Mouse (Mus musculus): ENCODE measurements around the gene Tmc3. TPM values are rescaled to one million over a fixed set of nuclear protein-coding genes. Genes with fewer than 3 reads are reported as not detected.

Gene Tmc3
- polyA plus RNA-seq, 1 experiment from 2014 or later = 0.64 TPM

DNA sequence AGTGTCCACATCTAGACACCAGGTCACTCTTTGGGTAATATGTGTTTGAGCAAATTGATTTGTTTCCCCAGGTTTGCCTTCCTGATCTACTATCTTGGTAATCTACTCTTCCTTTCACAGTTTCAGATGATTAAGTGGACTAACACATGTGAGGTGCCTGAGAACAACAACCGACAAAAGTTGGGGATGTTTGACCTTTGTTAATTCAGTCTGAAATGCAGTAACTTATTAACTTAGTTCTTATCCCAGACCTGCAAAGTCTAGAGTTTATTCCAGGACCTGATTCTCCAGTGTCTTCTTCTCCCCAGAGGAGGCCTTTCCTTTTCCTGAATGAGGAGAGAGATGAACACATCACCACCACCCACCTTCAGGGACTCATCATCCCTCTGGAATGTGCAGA lies 27.2 kb downstream of the Tmc3 start:
- Histone ChIP-seq H3K36me3 (ENCODE audit: control insufficient read depth, insufficient read depth, low read length) (no peaks in the 10 kb centered on the region), H3K9ac (ENCODE audit: low read length) (no peak overlapping the region), H3K4me1 (ENCODE audit: control insufficient read depth, insufficient read depth, low read length) (no peaks in the 10 kb centered on the region), H3K27me3 (ENCODE audit: control insufficient read depth, insufficient read depth, low read length) (no peaks in the 10 kb centered on the region), H3K4me3 (ENCODE audit: low read depth, low read length) (no peak overlapping the region), H3K27ac (ENCODE audit: low read depth, low read length) (no peak overlapping the region), H3K4me2 (ENCODE audit: low read depth) (no peak overlapping the region), H3K9me3 (ENCODE audit: control insufficient read depth, low read length) (no peaks in the 10 kb centered on the region)
- 97% methylated on average over 1 of the region's 1 CpGs for WGBS
- no peak for DNase-seq (ENCODE audit: low spot score)
- no peak for ATAC-seq (ENCODE audit: insufficient read depth, low FRiP score, low TSS enrichment)

DNA sequence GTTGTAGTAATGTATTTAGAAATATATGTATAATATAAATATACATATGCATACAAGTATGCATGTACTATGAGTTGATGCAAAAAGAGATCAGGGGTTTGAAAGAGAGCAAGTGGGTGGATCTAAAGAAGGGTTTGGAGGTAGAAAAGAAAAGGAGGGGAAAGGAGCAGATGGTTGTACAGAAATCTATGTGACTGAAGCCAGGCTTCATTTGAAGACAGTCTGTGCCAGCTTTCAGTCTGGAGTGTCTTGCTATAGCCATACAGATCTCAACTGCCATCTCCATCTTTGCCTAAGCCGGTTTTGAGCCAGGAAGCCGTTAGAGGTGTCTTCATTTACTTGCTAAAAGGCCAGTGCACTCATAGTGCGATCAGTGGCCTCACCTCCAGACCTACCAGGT lies 30.5 kb downstream of the Tmc3 start:
- H3K4me1 ChIP-seq (ENCODE audit: control insufficient read depth, insufficient read depth, low read length) = no peaks in the 10 kb centered on the region
- DNase-seq (ENCODE audit: low spot score) (no peak), ATAC-seq (ENCODE audit: insufficient read depth, low FRiP score, low TSS enrichment) (no peak)
- WGBS = 89% methylated on average over 3 of the region's 3 CpGs
- H3K36me3 ChIP-seq (ENCODE audit: control insufficient read depth, insufficient read depth, low read length) = no peaks in the 10 kb centered on the region
- no peaks in the 10 kb centered on the region for H3K27me3 ChIP-seq (ENCODE audit: control insufficient read depth, insufficient read depth, low read length)
- no peak overlapping the region for H3K4me3 ChIP-seq (ENCODE audit: low read depth, low read length)
- no peak overlapping the region for H3K9ac ChIP-seq (ENCODE audit: low read length)
- no peak overlapping the region for H3K4me2 ChIP-seq (ENCODE audit: low read depth)
- no peaks in the 10 kb centered on the region for H3K9me3 ChIP-seq (ENCODE audit: control insufficient read depth, low read length)
- H3K27ac ChIP-seq (ENCODE audit: low read depth, low read length) = no peak overlapping the region

DNA sequence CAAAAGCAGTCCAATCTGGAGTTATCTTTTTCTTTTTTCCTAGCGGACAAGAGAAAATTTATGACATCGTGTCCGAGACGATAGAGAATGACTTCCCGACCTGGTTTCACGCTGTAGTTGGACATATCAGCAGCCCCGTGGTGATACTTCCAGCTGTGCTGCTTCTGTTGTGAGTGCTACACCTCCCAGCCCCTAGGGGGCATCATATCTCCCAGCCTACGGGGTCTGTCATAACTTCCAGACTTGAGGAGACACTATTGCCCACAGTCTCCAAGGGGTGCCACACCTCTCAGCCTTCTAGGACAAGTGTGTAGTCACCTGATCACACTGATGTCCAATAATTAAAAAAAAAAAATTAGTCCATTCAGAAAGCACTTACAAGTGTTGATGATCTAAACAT lies 31.1 kb downstream of the Tmc3 start:
- Histone ChIP-seq H3K27me3 (ENCODE audit: control insufficient read depth, insufficient read depth, low read length) (no peaks in the 10 kb centered on the region), H3K27ac (ENCODE audit: low read depth, low read length) (no peak overlapping the region), H3K4me1 (ENCODE audit: control insufficient read depth, insufficient read depth, low read length) (no peaks in the 10 kb centered on the region), H3K4me3 (ENCODE audit: low read depth, low read length) (no peak overlapping the region), H3K9me3 (ENCODE audit: control insufficient read depth, low read length) (no peaks in the 10 kb centered on the region), H3K4me2 (ENCODE audit: low read depth) (no peak overlapping the region), H3K36me3 (ENCODE audit: control insufficient read depth, insufficient read depth, low read length) (no peaks in the 10 kb centered on the region), H3K9ac (ENCODE audit: low read length) (no peak overlapping the region)
- DNase-seq (ENCODE audit: low spot score) (no peak), ATAC-seq (ENCODE audit: insufficient read depth, low FRiP score, low TSS enrichment) (no peak)
- WGBS = 88% methylated on average over 8 of the region's 8 CpGs

DNA sequence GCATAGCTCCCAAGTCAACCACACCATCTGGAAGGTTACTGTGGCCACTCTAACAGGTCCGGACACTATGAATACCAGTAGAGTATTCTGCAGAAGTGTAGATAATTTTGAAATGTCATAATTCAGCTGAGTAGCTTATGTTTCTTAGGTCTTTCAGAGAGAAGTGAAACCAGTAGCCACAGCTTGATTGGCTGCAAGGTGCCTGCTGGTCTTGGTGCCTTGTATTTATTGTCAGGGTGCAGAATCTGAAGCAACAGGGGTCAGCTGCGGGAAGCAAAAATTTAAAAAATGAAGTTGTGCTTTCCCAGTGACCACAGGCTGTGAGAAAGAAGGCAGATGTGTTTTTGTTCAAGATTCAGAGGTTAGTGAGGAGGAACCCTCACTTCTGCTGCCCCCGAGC lies 31.5 kb downstream of the Tmc3 start:
- no peaks in the 10 kb centered on the region for H3K9me3 ChIP-seq (ENCODE audit: control insufficient read depth, low read length)
- no peak for ATAC-seq (ENCODE audit: insufficient read depth, low FRiP score, low TSS enrichment)
- no peak overlapping the region for H3K4me3 ChIP-seq (ENCODE audit: low read depth, low read length)
- H3K27me3 ChIP-seq (ENCODE audit: control insufficient read depth, insufficient read depth, low read length) = no peaks in the 10 kb centered on the region
- DNase-seq (ENCODE audit: low spot score) = no peak
- 93% methylated on average over 3 of the region's 3 CpGs for WGBS
- H3K4me1 ChIP-seq (ENCODE audit: control insufficient read depth, insufficient read depth, low read length) = no peaks in the 10 kb centered on the region
- no peak overlapping the region for H3K4me2 ChIP-seq (ENCODE audit: low read depth)
- H3K27ac ChIP-seq (ENCODE audit: low read depth, low read length) = no peak overlapping the region
- H3K36me3 ChIP-seq (ENCODE audit: control insufficient read depth, insufficient read depth, low read length) = no peaks in the 10 kb centered on the region
- H3K9ac ChIP-seq (ENCODE audit: low read length) = no peak overlapping the region

DNA sequence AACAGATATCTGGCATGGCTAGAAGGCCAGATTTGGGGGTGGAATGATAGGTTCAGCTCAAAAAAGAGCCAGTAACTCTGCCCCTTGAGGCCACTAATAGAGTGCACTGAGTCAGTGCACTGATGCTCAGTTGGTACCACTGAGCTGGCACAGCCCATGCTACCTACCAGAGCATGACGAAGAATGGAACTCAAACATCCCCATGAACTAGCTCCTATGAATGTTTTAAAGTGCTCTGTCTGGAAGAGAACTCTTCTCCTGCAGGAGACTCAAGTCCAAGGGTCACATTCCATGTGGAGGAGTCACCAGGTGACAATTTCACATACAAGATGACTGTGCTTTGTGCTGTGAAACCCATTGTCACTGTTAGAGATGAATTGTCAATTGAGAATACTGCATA lies 34.0 kb downstream of the Tmc3 start:
- no peak overlapping the region for H3K4me3 ChIP-seq (ENCODE audit: low read depth, low read length)
- no peak overlapping the region for H3K9ac ChIP-seq (ENCODE audit: low read length)
- no peak for DNase-seq (ENCODE audit: low spot score)
- H3K36me3 ChIP-seq (ENCODE audit: control insufficient read depth, insufficient read depth, low read length) = no peaks in the 10 kb centered on the region
- H3K9me3 ChIP-seq (ENCODE audit: control insufficient read depth, low read length) = no peaks in the 10 kb centered on the region
- no peaks in the 10 kb centered on the region for H3K27me3 ChIP-seq (ENCODE audit: control insufficient read depth, insufficient read depth, low read length)
- H3K4me2 ChIP-seq (ENCODE audit: low read depth) = no peak overlapping the region
- no peaks in the 10 kb centered on the region for H3K4me1 ChIP-seq (ENCODE audit: control insufficient read depth, insufficient read depth, low read length)
- WGBS = 94% methylated on average over 1 of the region's 1 CpGs
- no peak overlapping the region for H3K27ac ChIP-seq (ENCODE audit: low read depth, low read length)
- ATAC-seq (ENCODE audit: insufficient read depth, low FRiP score, low TSS enrichment) = no peak

DNA sequence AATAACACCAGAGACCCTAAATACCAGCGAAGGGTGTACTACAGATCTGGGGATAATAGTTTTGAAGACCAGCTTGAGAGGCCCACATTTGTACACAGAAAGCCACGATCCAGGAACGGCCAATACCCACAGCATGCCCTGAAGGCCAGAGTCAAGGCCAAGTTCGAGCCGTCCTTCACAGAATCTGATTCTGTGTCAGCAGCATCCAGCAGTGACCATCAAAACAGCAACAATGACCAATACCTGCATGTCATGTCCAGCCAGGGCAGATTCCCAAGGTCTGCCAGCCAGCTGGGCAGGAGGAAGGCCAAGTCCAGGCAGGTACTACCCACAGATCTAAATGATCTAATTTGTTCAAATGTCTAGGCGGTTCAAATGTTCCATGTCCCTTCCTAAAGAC lies 37.9 kb downstream of the Tmc3 start:
- no peaks in the 10 kb centered on the region for H3K36me3 ChIP-seq (ENCODE audit: control insufficient read depth, insufficient read depth, low read length)
- no peak overlapping the region for H3K4me3 ChIP-seq (ENCODE audit: low read depth, low read length)
- H3K4me2 ChIP-seq (ENCODE audit: low read depth) = no peak overlapping the region
- no peaks in the 10 kb centered on the region for H3K27me3 ChIP-seq (ENCODE audit: control insufficient read depth, insufficient read depth, low read length)
- ATAC-seq (ENCODE audit: insufficient read depth, low FRiP score, low TSS enrichment) (no peak), DNase-seq (ENCODE audit: low spot score) (no peak)
- H3K9me3 ChIP-seq (ENCODE audit: control insufficient read depth, low read length) = no peaks in the 10 kb centered on the region
- H3K4me1 ChIP-seq (ENCODE audit: control insufficient read depth, insufficient read depth, low read length) = no peaks in the 10 kb centered on the region
- no peak overlapping the region for H3K9ac ChIP-seq (ENCODE audit: low read length)
- no peak overlapping the region for H3K27ac ChIP-seq (ENCODE audit: low read depth, low read length)
- 97% methylated on average over 6 of the region's 6 CpGs for WGBS

DNA sequence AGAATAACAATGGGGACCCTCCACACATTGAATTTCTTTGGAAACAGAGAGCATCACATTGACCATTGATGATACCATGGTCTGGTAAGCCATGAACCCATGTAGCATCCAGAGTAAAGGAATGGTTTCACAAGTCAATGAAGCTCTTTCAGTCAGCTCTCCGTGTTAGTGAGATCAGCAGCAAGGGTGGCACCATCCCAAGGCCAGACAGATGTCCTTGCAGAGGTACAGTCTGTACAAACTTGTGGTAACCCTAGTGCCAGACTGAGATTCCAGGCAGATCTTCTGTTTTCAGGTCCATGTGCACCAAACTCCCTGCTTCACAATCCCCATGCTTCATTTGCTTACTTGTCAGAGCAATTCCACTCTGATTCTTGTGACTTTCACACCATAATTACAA lies 39.3 kb downstream of the Tmc3 start:
- Histone ChIP-seq H3K36me3 (ENCODE audit: control insufficient read depth, insufficient read depth, low read length) (no peaks in the 10 kb centered on the region), H3K4me1 (ENCODE audit: control insufficient read depth, insufficient read depth, low read length) (no peaks in the 10 kb centered on the region), H3K27ac (ENCODE audit: low read depth, low read length) (no peak overlapping the region), H3K9ac (ENCODE audit: low read length) (no peak overlapping the region), H3K9me3 (ENCODE audit: control insufficient read depth, low read length) (no peaks in the 10 kb centered on the region), H3K27me3 (ENCODE audit: control insufficient read depth, insufficient read depth, low read length) (no peaks in the 10 kb centered on the region), H3K4me2 (ENCODE audit: low read depth) (no peak overlapping the region), H3K4me3 (ENCODE audit: low read depth, low read length) (no peak overlapping the region)
- ATAC-seq (ENCODE audit: insufficient read depth, low FRiP score, low TSS enrichment) (no peak), DNase-seq (ENCODE audit: low spot score) (no peak)
- WGBS = 68% methylated on average over 1 of the region's 1 CpGs

DNA sequence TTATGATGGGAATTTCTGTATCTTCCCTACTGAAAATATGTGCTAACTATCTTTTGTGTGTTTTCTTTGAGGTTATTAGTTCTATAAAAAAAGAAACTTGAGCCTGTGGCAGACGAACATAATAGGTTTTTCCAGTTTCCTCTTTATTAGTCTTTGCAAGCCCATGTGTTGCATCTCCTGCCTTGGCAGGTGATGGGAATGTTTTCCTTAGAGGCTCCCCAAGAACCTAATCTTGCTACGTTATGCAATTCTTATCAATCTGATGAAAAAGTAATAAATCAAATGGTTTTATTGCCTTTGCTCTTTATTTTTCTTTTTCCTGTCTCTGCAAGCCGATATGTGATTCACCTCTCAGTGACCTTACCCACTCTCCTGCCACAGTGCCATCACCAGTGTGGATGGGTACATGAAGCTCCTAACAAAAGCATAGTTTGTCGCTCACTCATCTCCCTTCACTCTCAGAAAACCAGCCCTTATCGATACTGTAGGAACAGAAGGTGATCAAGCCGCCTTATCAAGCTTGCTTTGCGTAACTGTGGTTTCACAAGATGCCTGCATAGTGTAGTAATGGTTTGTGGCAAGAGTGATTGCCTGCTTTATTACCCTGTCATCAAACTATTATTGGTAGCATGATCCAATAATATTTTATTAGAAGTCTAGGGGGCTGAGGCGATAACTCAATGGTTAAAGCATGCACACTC lies 42.0 kb downstream of the Tmc3 start:
- H3K9me3 ChIP-seq (ENCODE audit: control insufficient read depth, low read length) = no peaks in the 10 kb centered on the region
- H3K27me3 ChIP-seq (ENCODE audit: control insufficient read depth, insufficient read depth, low read length) = no peaks in the 10 kb centered on the region
- H3K27ac ChIP-seq (ENCODE audit: low read depth, low read length) = no peak overlapping the region
- 0 out of 2 replicates have a peak, but pooled peaks cover 3% of the 10 kb centered on the region for H3K4me1 ChIP-seq (ENCODE audit: control insufficient read depth, insufficient read depth, low read length)
- no peaks in the 10 kb centered on the region for H3K36me3 ChIP-seq (ENCODE audit: control insufficient read depth, insufficient read depth, low read length)
- DNase-seq (ENCODE audit: low spot score) (no peak), ATAC-seq (ENCODE audit: insufficient read depth, low FRiP score, low TSS enrichment) (no peak)
- WGBS = 81% methylated on average over 8 of the region's 8 CpGs
- no peak overlapping the region for H3K9ac ChIP-seq (ENCODE audit: low read length)
- H3K4me2 ChIP-seq (ENCODE audit: low read depth) = no peak overlapping the region
- no peak overlapping the region for H3K4me3 ChIP-seq (ENCODE audit: low read depth, low read length)

DNA sequence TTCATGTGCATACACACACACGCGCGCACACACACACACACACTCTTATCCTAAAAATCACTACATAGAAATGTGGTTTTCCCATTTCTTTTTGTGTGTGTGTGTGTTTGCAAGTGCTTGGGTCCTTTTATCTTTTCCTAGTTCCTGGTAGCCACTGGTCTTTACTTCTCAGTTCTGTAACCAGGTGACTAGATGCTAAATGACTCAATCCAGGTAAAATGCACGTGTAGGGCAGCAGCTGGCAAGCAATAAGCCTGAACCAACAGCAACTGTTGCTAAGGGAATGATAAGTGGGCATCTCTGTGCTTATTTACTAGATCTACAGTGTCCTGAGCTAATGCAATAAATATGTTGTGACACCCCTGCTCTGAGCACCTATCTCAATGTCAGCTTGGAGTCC lies 42.6 kb downstream of the Tmc3 start:
- ATAC-seq (ENCODE audit: insufficient read depth, low FRiP score, low TSS enrichment) (no peak), DNase-seq (ENCODE audit: low spot score) (no peak)
- Histone ChIP-seq H3K4me1 (ENCODE audit: control insufficient read depth, insufficient read depth, low read length) (0 out of 2 replicates have a peak, but pooled peaks cover 3% of the 10 kb centered on the region), H3K27me3 (ENCODE audit: control insufficient read depth, insufficient read depth, low read length) (no peaks in the 10 kb centered on the region), H3K4me3 (ENCODE audit: low read depth, low read length) (no peak overlapping the region), H3K9me3 (ENCODE audit: control insufficient read depth, low read length) (no peaks in the 10 kb centered on the region), H3K36me3 (ENCODE audit: control insufficient read depth, insufficient read depth, low read length) (no peaks in the 10 kb centered on the region), H3K9ac (ENCODE audit: low read length) (no peak overlapping the region), H3K4me2 (ENCODE audit: low read depth) (no peak overlapping the region), H3K27ac (ENCODE audit: low read depth, low read length) (no peak overlapping the region)
- 92% methylated on average over 4 of the region's 4 CpGs for WGBS

Data from neural tube, embryonic 11.5 days (tissue).